Mouse (Mus musculus) layer of hippocampus, adult 9-11 months (tissue): ENCODE results near the gene Ggt7.
"Not testable (repeated sequence)": the region's sequence is repeated elsewhere in the genome, so short reads cannot be mapped to it uniquely, and the experiment has no call there.

Experiments used
- DNase-seq: peaks from one replicate; pipeline ENCODE4 v3.0.0; 2022

Ggt7 gene

DNA sequence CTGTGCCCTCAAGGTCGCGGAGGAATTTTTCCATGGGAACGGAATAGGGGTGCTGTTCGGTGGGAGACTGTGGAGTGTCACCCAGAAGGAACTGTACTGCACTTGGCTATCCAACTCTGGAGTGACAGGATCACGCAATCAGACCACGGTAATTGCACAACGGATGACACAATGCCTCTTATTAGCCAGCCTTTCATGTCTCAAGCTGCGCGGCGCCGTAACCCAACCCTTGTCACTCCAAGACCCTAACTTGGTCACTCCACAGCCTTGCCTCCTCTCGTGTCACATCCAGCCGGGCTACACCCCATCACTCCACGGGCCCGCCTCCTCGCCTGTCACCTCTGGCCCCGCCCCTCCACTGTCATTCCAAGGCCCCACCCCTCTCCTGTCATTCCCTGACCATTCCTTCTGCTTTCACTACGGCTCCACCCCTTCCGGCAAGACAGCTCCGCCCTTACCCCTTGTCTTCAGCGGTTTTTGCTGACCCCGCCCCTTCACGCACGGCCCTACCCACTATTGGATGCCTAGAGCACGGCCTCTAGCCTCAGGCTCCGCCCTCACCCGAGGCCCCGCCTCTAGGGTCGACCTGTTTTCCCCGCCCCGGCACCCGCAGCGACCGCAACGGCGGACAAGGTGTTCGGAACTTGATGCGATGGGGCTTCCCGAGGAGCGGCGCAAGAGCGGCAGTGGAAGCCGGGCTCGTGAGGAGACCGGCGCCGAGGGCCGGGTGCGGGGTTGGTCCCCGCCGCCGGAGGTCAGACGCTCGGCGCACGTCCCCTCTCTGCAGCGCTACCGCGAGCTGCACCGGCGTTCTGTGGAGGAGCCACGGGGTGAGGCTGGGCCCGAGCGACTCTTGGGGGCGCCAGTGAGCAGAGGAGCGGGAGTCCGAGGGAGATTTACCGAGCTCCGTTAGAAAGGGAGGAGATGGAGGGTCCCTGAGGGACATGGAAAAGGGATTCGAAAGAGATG is at the start of gene Ggt7, which contains the start of gene Acss2:
Gene Ggt7, minus strand, starts transcription at position 783 of the 969 bp plus-strand sequence.
Gene Acss2, plus strand, starts transcription at position 494 of the 969 bp plus-strand sequence.
- DNase-seq, result peak; percentile 99

DNA sequence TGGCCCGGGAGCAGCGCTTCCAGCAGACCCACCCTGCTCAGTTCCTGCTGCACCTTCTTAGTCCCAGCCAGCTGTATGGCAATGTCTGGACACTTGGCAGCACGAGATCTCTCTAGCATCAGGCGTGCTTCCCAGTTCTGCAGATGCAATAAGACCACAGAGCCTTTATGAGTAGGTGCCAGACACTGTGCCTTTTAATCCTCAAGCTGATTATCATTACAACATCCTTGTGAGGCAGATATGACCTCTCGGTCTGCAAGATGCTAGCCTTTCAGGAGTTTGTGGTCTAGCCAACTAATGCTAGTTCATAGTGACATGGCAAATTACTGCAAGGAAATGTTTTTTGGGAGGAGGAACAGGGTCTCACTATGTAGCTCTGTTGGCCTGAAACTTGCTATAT is 49.7 kb upstream of the Ggt7 start:
- DNase-seq, result no peak

GRCm38 (mm10) chr2:155562934-155563333 is 44.9 kb upstream of the Ggt7 start:
- no peak for DNase-seq

GRCm38 (mm10) chr2:155562209-155562608 is 44.2 kb upstream of the Ggt7 start:
- DNase-seq, result no peak

DNA sequence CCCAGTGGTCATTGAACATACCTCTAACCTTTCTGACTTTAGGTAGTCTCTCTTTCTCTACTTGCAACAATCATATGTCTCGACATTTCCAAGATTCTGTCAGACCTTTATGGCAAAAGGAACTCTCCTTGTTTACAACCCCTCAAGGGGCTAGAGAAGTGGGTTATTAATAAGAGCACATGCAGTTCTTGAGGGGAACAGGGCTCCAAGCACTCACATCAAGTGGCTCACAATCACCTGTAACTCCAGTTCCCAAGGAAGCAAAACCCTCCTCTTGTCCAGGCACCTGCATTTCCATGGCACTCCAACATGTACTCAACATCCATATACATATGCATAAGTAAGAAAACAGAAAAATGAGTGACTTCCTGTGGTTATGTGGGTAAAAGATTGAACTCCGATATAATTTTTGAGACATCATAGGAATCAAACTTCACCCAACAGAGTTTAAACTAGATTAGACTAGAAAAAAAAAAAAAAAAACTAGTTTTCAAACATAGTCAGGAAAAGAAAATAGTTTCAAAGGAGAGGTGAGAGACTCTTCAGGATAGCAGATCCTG is 36.5 kb upstream of the Ggt7 start:
- no peak for DNase-seq

GRCm38 (mm10) chr2:155552949-155553354 is 34.9 kb upstream of the Ggt7 start:
- no peak for DNase-seq

DNA sequence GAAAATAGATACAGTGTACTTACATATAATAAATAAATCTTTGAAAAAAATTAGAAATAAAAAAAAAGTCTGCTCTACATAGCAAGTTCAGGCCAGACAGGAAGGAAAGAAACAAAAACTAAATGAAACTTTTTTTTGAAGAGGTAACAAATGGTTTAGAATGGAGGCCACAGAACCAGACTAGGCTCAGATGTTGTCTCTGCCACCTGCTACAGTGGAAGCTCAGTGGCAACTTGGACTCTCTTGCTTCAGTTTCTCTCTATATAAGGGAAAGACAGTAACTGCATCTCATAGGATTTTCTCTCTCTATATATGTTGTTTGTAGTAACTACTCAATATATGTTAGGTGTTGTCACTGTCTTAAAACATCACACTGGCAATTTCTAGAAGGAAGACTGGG is 34.3 kb upstream of the Ggt7 start:
- no peak for DNase-seq

- DNase-seq, result no peak
Measured at GRCm38 (mm10) chr2:155546955-155547354, 28.9 kb upstream of the Ggt7 start.

- no peak for DNase-seq
Measured at GRCm38 (mm10) chr2:155540822-155541458, 22.9 kb upstream of the Ggt7 start.

DNA sequence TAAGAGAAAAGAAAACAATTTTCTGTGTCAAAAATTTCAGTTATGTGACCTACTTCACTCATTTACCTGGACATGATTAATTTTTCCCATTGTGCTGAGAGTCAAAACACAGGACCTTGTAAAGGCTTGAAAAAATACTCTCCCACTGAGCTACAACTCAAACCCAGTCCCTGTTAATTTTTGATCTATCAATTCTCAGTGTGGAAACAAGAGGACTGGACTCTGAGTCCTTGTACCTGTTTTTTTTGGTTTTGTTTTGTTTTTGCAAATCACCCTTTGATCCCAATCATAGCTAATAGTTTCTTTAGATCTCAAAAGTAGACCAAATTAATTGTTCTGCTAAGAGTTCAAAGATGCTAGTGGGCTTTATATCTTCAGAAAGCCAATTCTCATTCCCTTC is 21.7 kb upstream of the Ggt7 start:
- DNase-seq, result no peak

- DNase-seq, result not testable (repeated sequence)
Measured at GRCm38 (mm10) chr2:155538463-155539057, 20.5 kb upstream of the Ggt7 start.

DNA sequence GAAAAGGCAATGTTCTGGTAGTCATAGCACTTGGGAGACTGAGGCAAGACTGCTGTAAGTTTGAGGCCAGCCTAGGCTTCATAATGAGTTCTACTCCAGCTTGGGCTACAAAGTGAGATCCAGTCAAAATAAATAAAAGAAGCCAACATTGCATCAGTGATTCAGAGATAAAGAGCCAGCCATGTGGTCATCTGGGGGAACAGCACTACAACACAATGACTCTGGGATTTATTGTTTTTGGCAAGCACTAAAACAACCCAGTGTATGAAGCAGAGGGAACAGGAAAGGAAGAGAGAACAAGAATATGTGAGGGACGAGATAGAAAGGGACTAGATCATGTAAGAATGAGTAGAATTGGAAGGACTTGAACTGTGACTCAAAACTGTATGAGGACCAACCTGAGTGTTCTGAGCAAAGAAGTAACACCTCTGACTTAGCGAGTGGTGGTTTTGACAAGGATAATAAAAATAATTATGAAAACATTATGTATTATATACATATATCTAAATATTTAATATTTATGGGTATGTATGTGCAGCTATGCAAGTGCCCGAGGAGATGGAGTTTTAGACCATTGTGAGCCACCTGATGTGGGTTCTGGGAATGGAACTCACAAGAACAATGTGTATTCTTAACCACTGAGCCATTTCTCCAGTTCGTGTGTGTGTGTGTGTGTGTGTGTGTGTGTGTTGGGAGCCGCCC is 19.9 kb upstream of the Ggt7 start:
- DNase-seq, result no peak

DNA sequence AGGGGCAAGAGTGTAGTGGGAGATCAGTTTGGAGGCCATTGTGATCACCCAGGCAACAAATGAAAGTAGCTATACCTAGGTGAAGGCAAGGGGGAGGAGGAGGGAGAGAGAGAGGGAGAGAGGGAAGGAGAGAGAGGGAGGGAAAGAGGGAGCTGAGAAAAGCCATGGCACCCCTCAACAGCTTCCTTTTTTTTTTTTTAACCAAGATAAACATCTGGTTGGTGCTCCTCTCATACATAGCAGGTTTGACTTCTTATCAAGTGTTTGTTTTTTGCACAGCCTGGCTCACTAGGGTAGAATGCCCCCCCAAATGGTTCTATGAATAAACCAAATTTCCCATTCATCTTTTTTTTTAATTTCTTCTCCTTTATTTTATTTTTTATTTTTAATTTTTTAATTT is 18.3 kb upstream of the Ggt7 start:
- no peak for DNase-seq

DNA sequence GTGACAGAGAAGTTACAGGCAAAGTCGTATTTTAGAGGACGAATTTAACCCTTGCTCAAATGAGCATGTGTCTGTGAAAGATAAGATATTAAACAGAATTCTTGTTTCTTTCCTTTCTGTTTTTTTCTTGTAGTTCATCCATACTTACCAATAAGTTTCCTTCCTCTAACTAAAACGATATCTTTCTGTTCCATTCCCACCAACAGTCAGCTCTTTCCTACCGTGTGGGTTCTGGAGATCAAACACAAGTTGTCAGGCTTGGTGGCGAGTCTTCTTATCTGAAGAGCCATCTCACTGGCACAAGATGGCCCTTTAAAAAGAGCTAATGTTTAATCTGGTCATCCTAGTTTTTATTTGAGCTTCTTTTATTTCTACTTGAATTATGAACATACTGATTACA is 9.3 kb upstream of the Ggt7 start:
- DNase-seq, result no peak

- no peak for DNase-seq
Measured at GRCm38 (mm10) chr2:155524378-155524777, 6.3 kb upstream of the Ggt7 start.

- DNase-seq, result no peak
Measured at GRCm38 (mm10) chr2:155523706-155524105, 5.7 kb upstream of the Ggt7 start.

DNA sequence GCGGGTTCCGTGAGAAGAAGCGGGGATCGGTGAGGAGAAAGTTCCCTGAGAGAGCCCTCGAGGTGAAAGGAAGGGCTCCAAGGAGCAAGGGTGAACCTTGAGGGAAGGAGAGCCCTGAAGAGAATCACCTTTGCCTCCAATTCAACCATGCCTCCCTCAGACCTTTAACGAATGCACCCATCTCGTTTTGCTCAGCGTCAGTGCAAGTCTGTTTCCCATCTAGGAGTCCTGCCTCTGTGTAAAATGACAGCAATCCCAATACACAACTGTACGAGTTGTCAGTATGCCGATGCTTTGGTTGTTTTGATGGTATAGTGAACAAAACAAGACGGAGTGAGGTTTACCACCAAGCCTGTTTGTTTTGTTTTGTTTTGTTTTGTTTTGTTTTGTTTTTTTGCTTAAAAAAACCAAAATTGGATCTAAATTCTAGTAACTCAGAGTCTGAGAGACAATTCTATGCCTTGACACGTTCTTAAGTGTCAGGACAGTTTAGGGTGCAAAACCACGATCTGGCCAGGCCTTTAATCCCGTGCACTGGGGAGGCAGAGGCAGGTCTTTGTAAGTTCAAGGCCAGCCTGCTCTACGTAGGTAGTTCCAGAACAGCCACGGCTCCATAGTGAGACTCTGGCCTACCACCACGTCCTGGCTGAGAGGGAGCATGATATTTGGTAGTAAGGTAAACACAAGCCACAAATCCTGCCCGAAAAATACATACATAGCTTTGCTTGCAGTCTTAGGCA is 664 bp upstream of the Ggt7 start:
- DNase-seq, result no peak

DNA sequence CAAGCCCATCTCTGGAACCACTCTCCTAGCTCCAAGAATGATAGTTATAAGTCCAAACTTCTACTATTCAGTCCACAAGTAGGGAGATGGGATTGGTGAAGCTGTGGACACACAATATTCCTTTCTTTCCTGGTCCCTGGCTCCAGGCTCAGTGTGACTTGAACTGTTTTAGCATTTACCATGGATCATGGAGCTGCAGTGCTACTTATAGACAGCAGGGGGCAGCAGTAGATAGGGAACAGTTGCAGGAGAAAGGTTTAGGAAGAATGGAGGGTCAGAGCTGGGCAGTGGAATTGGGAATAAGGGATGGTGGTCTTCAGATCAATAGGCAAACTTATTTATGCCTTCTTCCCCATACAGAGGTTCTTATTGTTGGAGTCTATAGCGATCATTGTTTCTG is 2.1 kb downstream of the Ggt7 start:
- DNase-seq, result peak; percentile 67

GRCm38 (mm10) chr2:155514666-155515065 is 3.4 kb downstream of the Ggt7 start:
- peak; percentile 92 for DNase-seq

DNA sequence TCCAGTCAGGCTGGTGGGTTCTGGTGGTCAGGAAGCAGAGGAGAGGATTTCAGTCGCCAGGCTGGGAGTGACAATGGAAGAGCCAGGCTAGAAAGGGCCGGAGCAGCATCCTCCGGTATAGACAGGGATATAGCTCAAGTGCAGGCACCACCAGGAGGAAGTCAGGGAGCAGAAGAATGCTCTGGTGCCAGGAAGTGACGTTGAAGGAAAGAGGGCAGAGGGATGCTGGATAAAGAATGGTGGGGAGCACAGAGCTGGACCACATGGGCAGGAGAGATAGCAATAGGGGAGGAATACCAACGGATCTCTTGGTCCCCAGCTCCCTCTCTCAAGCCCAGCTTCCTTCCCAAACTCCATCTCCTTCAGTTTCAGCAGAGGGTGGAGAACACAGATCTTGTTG is 4.5 kb downstream of the Ggt7 start:
- DNase-seq, result peak; percentile 57

- peak; percentile 51 for DNase-seq
Measured at GRCm38 (mm10) chr2:155512479-155512878, 5.6 kb downstream of the Ggt7 start.
